Comparison of ENCODE assay signal across 25 mouse cellular contexts in the genomic region with DNA sequence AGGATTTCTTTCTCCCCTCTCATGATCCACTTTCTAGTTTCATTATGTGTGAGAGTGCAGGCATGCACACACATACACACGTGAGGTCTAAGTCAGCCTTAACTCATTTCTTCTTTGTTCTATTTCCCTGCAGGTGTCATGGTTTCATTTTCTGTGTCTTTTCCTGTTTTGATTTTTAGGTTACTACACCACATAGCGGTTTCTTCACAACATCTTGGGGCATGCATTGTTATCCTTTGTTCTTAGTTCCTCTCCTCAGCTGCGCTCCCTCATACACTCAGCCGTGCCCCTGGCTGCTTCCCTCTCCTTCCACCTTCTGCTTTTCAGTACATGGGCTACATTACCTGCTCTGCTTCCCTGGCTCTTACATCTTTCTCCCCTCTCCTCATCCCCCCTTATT.
DNase-seq lines count a peak whose midpoint lies in the region; ATAC-seq lines count a peak whose summit lies in the region.
"Had no signal": no experiment of that assay in that cellular context is flagged by ENCODE, and none has a peak within 500 bp of the region (broad histone marks: within the 10 kb centered on the region; RNA-seq: fewer than 3 reads in every experiment).

No protein-coding gene starts in this region.

- H3K27ac ChIP-seq in midbrain, embryonic 14.5 days (replicated peaks; ENCODE audit: low read depth, low read length), result no peak overlapping the region
- H3K27ac ChIP-seq: embryonic facial prominence, embryonic 12.5 days; forebrain, embryonic 13.5 days; hindbrain, embryonic 14.5 days; limb, embryonic 13.5 days; liver, embryonic 13.5 days; neural tube, embryonic 12.5 days; stomach, embryonic 15.5 days had no signal

- H3K4me2 ChIP-seq in midbrain, embryonic 14.5 days (ENCODE audit: low read length), result no peak overlapping the region
- H3K4me2 ChIP-seq: embryonic facial prominence, embryonic 12.5 days; forebrain, embryonic 13.5 days; heart, embryonic 12.5 days; hindbrain, embryonic 14.5 days; limb, embryonic 13.5 days; liver, embryonic 13.5 days; lung, embryonic 14.5 days; midbrain, embryonic 11.5 days; neural tube, embryonic 12.5 days; stomach, embryonic 15.5 days had no signal

- H3K9ac ChIP-seq in midbrain, embryonic 14.5 days (replicated peaks; ENCODE audit: low read length), result no peak overlapping the region
- H3K9ac ChIP-seq: embryonic facial prominence, embryonic 12.5 days; forebrain, embryonic 13.5 days; heart, embryonic 12.5 days; hindbrain, embryonic 14.5 days; limb, embryonic 13.5 days; liver, embryonic 13.5 days; lung, embryonic 14.5 days; neural tube, embryonic 12.5 days; stomach, embryonic 15.5 days had no signal

- H3K27me3 ChIP-seq in midbrain, embryonic 14.5 days (ENCODE audit: control insufficient read depth, insufficient read depth, low read length), result no peaks in the 10 kb centered on the region
- H3K27me3 ChIP-seq: embryonic facial prominence, embryonic 12.5 days; forebrain, embryonic 13.5 days; heart, embryonic 12.5 days; limb, embryonic 13.5 days; liver, embryonic 13.5 days; neural tube, embryonic 12.5 days; stomach, embryonic 15.5 days had no signal

- H3K4me3 ChIP-seq in midbrain, embryonic 14.5 days (replicated peaks; ENCODE audit: low read depth, low read length), result no peak overlapping the region
- H3K4me3 ChIP-seq: embryonic facial prominence, embryonic 12.5 days; erythroblast, embryonic 14.5 days; forebrain, embryonic 13.5 days; heart, embryonic 12.5 days; limb, embryonic 13.5 days; liver, embryonic 13.5 days; neural tube, embryonic 12.5 days; stomach, embryonic 15.5 days had no signal

- intact Hi-C loops in left cerebral cortex, postnatal 36 days (cut with DNase I), result no loop called here

- H3K36me3 ChIP-seq in midbrain, embryonic 14.5 days (ENCODE audit: control insufficient read depth, insufficient read depth, low read length), result peaks cover 2% of the 10 kb centered on the region; the same call in 1 of the 2 replicates
- H3K36me3 ChIP-seq: stomach, embryonic 15.5 days had no signal

- peak; percentile 82 for DNase-seq in A20 (ENCODE audit: low read depth, low spot score)
- DNase-seq in thymus, postnatal 0 days (ENCODE audit: low spot score), result peak; percentile 86
- no peak for DNase-seq in left cerebral cortex, postnatal 36 days (ENCODE audit: low spot score in 2 of 2)
- DNase-seq in right cerebral cortex, adult 2 months (ENCODE audit: low spot score in 2 of 2), result no peak
- DNase-seq in gastrocnemius, postnatal 25 days, result no peak
- no peak for DNase-seq in midbrain, embryonic 14.5 days
- DNase-seq: adrenal gland, postnatal 25 days; cerebellum, adult 8-10 months; heart, postnatal 14 days; liver, embryonic 13.5 days; lung, embryonic 14.5 days; lung, postnatal 4 days; right cerebral cortex, postnatal 14 days had no signal

- peak; percentile 95 for ATAC-seq in activated CD4-positive, CD25-positive, alpha-beta regulatory T cell, adult 4 months
- peak; percentile 83 for ATAC-seq in megakaryocyte, adult 5-6 weeks (ENCODE audit: poor library complexity, severe bottlenecking)
- no peak for ATAC-seq in midbrain, embryonic 14.5 days (ENCODE audit: low FRiP score, low TSS enrichment)
- ATAC-seq: forebrain, embryonic 13.5 days; intestine, embryonic 16.5 days had no signal

- no peaks in the 10 kb centered on the region for H3K9me3 ChIP-seq in midbrain, embryonic 14.5 days (ENCODE audit: control insufficient read depth, low read length)
- H3K9me3 ChIP-seq: embryonic facial prominence, embryonic 12.5 days; forebrain, embryonic 13.5 days; heart, embryonic 12.5 days; limb, embryonic 13.5 days; liver, embryonic 13.5 days; neural tube, embryonic 12.5 days; stomach, embryonic 15.5 days had no signal

- WGBS in midbrain, embryonic 14.5 days, result 84% methylated on average over 4 of the region's 4 CpGs

- no peaks in the 10 kb centered on the region for H3K4me1 ChIP-seq in midbrain, embryonic 14.5 days (ENCODE audit: control insufficient read depth, insufficient read depth, low read length)
- H3K4me1 ChIP-seq: embryonic facial prominence, embryonic 12.5 days; forebrain, embryonic 13.5 days; heart, embryonic 12.5 days; limb, embryonic 13.5 days; liver, embryonic 13.5 days; neural tube, embryonic 12.5 days; stomach, embryonic 15.5 days had no signal

Comparison
In these comparisons a context has a peak if more than half of its experiments do, and no peak if none do; other contexts are left out.
1. DNase-seq: peak in A20 (single experiment) and thymus, postnatal 0 days (single experiment); none in left cerebral cortex, postnatal 36 days (0 of 2), right cerebral cortex, adult 2 months (0 of 2), gastrocnemius, postnatal 25 days (single experiment) and midbrain, embryonic 14.5 days (single experiment).